Mouse (Mus musculus) embryonic fibroblast, embryonic 13.5 days (primary cell): ENCODE data around the gene Adra1d.

Source experiments
- CTCF ChIP-seq: IDR thresholded peaks from 2 replicates; pipeline ENCODE4 v1.5.1; 2011; ENCODE audit warnings: mild to moderate bottlenecking, control low read depth, low read length, moderate library complexity, borderline replicate concordance; ENCODE audit not compliant: insufficient read depth
- POLR2A ChIP-seq: IDR thresholded peaks from 2 replicates; pipeline ENCODE4 v1.6.1; 2011; ENCODE audit warnings: low read depth, mild to moderate bottlenecking, control low read depth, low read length, moderate library complexity

GRCm38 (mm10) chr2:131498219-131498618 is 63.9 kb downstream of the Adra1d start:
- TF ChIP-seq CTCF (no peak), POLR2A (no peak)
